In genomic region chr3:145117637-145118036, GRCm38 (mm10) we compare ENCODE assay signal across 9 mouse cellular contexts. TPM values are rescaled to one million over a fixed set of nuclear protein-coding genes. Genes with fewer than 3 reads are reported as not detected.
DNase-seq lines count a peak whose midpoint lies in the region; ATAC-seq lines count a peak whose summit lies in the region.
"Had no signal": no experiment of that assay in that cellular context is flagged by ENCODE, and none has a peak within 500 bp of the region (broad histone marks: within the 10 kb centered on the region; RNA-seq: fewer than 3 reads in every experiment).

No protein-coding gene starts in this region.

- peak overlapping the region; percentile 67 for H3K4me2 ChIP-seq in heart, embryonic 11.5 days

- ATAC-seq in heart, embryonic 11.5 days (replicated peaks; ENCODE audit: insufficient number of reproducible peaks, low FRiP score, low TSS enrichment): no peak

- H3K9me3 ChIP-seq in heart, embryonic 11.5 days (replicated peaks; ENCODE audit: control insufficient read depth, low read length): no peaks in the 10 kb centered on the region
- no peaks in the 10 kb centered on the region for H3K9me3 ChIP-seq in hindbrain, embryonic 10.5 days

- 79% methylated on average over 10 of the region's 10 CpGs for WGBS in heart, embryonic 11.5 days (ENCODE audit: insufficient replicate concordance)
- WGBS in hindbrain, embryonic 10.5 days: 87% methylated on average over 10 of the region's 10 CpGs
- 87% methylated on average over 9 of the region's 10 CpGs for WGBS in macrophage (ENCODE audit: missing documents)

- intact Hi-C loops in heart, postnatal 25 days (cut with DNase I): no loop called here
- intact Hi-C loops in gastrocnemius, postnatal 14 days (cut with DNase I; ENCODE audit: low total_unique reads): no loop called here

- H3K4me1 ChIP-seq in heart, embryonic 11.5 days (ENCODE audit: control insufficient read depth, insufficient read depth, low read length): 0 out of 2 replicates have a peak, but pooled peaks cover 4% of the 10 kb centered on the region
- peaks cover 16% of the 10 kb centered on the region for H3K4me1 ChIP-seq in hindbrain, embryonic 10.5 days (replicated peaks)

- H3K27ac ChIP-seq in heart, embryonic 11.5 days (ENCODE audit: low read depth, low read length): no peak overlapping the region; the same call in 1 of the 2 replicates
- peak overlapping the region; percentile 99 for H3K27ac ChIP-seq in hindbrain, embryonic 10.5 days
- peak overlapping the region; percentile 93 for H3K27ac ChIP-seq in macrophage

- no peak for DNase-seq in heart, postnatal 25 days (ENCODE audit: low spot score)
- DNase-seq in MEL-GATA-1-ER (ENCODE audit: extremely low read depth, low read depth): peak; percentile 39
- DNase-seq in hindbrain, embryonic 10.5 days (ENCODE audit: low spot score): no peak
- DNase-seq in ovary, postnatal 14 days (ENCODE audit: low spot score): no peak
- no peak for DNase-seq in gastrocnemius, postnatal 14 days
- DNase-seq in right cerebral cortex, postnatal 36 days (ENCODE audit: low spot score in 2 of 2): no peak

- H3K27me3 ChIP-seq in heart, embryonic 11.5 days (ENCODE audit: control insufficient read depth, insufficient read depth, low read length): no peaks in the 10 kb centered on the region
- no peaks in the 10 kb centered on the region for H3K27me3 ChIP-seq in hindbrain, embryonic 10.5 days (ENCODE audit: insufficient read depth, poor library complexity, severe bottlenecking)

- no peaks in the 10 kb centered on the region for H3K36me3 ChIP-seq in heart, embryonic 11.5 days (ENCODE audit: control insufficient read depth, insufficient read depth, low read length)
- H3K36me3 ChIP-seq in hindbrain, embryonic 10.5 days: no peaks in the 10 kb centered on the region
- H3K36me3 ChIP-seq in macrophage (ENCODE audit: inconsistent target): no peaks in the 10 kb centered on the region

- H3K4me3 ChIP-seq in heart, embryonic 11.5 days (ENCODE audit: low read depth, low read length): peak overlapping the region; percentile 73
- peak overlapping the region; percentile 78 for H3K4me3 ChIP-seq in hindbrain, embryonic 10.5 days
- peak overlapping the region; percentile 86 for H3K4me3 ChIP-seq in macrophage (ENCODE audit: inconsistent target)

- no peaks in the 10 kb centered on the region for H3K79me2 ChIP-seq in macrophage (ENCODE audit: inconsistent target)

- H3K9ac ChIP-seq in heart, embryonic 11.5 days (ENCODE audit: low read depth, low read length): peak overlapping the region; percentile 90

RNA-seq across cellular contexts. Expression of gene Odf2l, which starts 0.8 kb away (rescaled TPM):
- 13.9 and 14.3 TPM in 2 replicates for polyA plus RNA-seq in heart, embryonic 11.5 days (2014; fragmentation: Nextera tagmentation; extraction: Ambion mirVana)
- 10 to 100 TPM; 10.0 to 10.8 TPM for total RNA-seq in heart, postnatal 25 days (2021)
- polyA plus RNA-seq in hindbrain, embryonic 10.5 days (2016; fragmentation: Nextera tagmentation; extraction: Ambion mirVana): 17.8 and 20.1 TPM in 2 replicates
- total RNA-seq in macrophage (2018; cell fraction: chromatin; rRNA removed): 100 to 1,000 TPM in 20 of 26 experiments, 10 to 100 TPM in 6; 69.2 to 133 (median 105) TPM
- total RNA-seq in macrophage (2018; cell fraction: cytosol; rRNA removed): 10 to 100 TPM in 16 of 26 experiments, 1 to 10 TPM in 10; 8.1 to 14.9 (median 10.8) TPM
- 10 to 100 TPM; 40.0 to 80.4 (median 60.6) TPM for total RNA-seq in macrophage (2018; cell fraction: nucleus; rRNA removed)
- polyA plus RNA-seq in macrophage (2018): 9.3 to 9.6 TPM (median 9.3 TPM) in 3 replicates
- total RNA-seq in gastrocnemius, postnatal 14 days (2021): 1 to 10 TPM; 6.4 to 7.0 TPM

RNA-seq across cellular contexts. Expression of gene Clca2, which starts 18.4 kb away (rescaled TPM):
- polyA plus RNA-seq in heart, embryonic 11.5 days (2014; fragmentation: Nextera tagmentation; extraction: Ambion mirVana): 0.23 TPM in 1 of 2 replicates, not detected in the other
- total RNA-seq in heart, postnatal 25 days (2021): under 1 TPM; 0.05 to 0.28 TPM
- polyA plus RNA-seq in hindbrain, embryonic 10.5 days (2016; fragmentation: Nextera tagmentation; extraction: Ambion mirVana): 0.17 and 0.39 TPM in 2 replicates
- total RNA-seq in macrophage (2018; cell fraction: chromatin; rRNA removed): under 1 TPM in 1 of 26 experiments, not detected in 25; 0.26 TPM
- total RNA-seq in macrophage (2018; cell fraction: cytosol; rRNA removed): not detected
- total RNA-seq in macrophage (2018; cell fraction: nucleus; rRNA removed): under 1 TPM in 1 of 26 experiments, not detected in 25; 0.12 TPM
- polyA plus RNA-seq in macrophage (2018): not detected in 3 replicates
- under 1 TPM; 0.38 to 0.64 TPM for total RNA-seq in gastrocnemius, postnatal 14 days (2021)
- total RNA-seq: common myeloid progenitor, adult 5-6 weeks had no signal
